Comparison of ENCODE assay signal across 22 mouse cellular contexts in genomic region chr3:124986515-124986914, GRCm38 (mm10).
DNase-seq lines count a peak whose midpoint lies in the region; ATAC-seq and TF ChIP-seq lines count a peak whose summit lies in the region.
"Had no signal": no experiment of that assay in that cellular context is flagged by ENCODE, and none has a peak within 500 bp of the region (broad histone marks: within the 10 kb centered on the region; RNA-seq: fewer than 3 reads in every experiment).

No protein-coding gene starts in this region.

- no peaks in the 10 kb centered on the region for H3K27me3 ChIP-seq in forebrain, embryonic 11.5 days (ENCODE audit: control insufficient read depth, insufficient read depth, low read length)
- H3K27me3 ChIP-seq in forebrain, embryonic 10.5 days (ENCODE audit: poor library complexity, severe bottlenecking), result no peaks in the 10 kb centered on the region
- no peaks in the 10 kb centered on the region for H3K27me3 ChIP-seq in hindbrain, embryonic 12.5 days
- H3K27me3 ChIP-seq in midbrain, embryonic 14.5 days (ENCODE audit: control insufficient read depth, insufficient read depth, low read length), result no peaks in the 10 kb centered on the region
- H3K27me3 ChIP-seq: CH12.LX; embryonic facial prominence, embryonic 15.5 days; heart, embryonic 15.5 days; limb, embryonic 13.5 days had no signal

- 37% methylated on average over 3 of the region's 3 CpGs for WGBS in forebrain, embryonic 11.5 days
- WGBS in forebrain, embryonic 10.5 days, result 55% methylated on average over 3 of the region's 3 CpGs
- WGBS in hindbrain, embryonic 12.5 days, result 22% methylated on average over 3 of the region's 3 CpGs
- WGBS in midbrain, embryonic 14.5 days, result 25% methylated on average over 3 of the region's 3 CpGs

- no peaks in the 10 kb centered on the region; the same call in 1 of the 2 replicates for H3K4me1 ChIP-seq in forebrain, embryonic 11.5 days (replicated peaks; ENCODE audit: control insufficient read depth, insufficient read depth, low read length)
- peaks cover 5% of the 10 kb centered on the region for H3K4me1 ChIP-seq in forebrain, embryonic 10.5 days
- H3K4me1 ChIP-seq in hindbrain, embryonic 12.5 days, result peaks cover 4% of the 10 kb centered on the region; the same call in 1 of the 2 replicates
- no peaks in the 10 kb centered on the region for H3K4me1 ChIP-seq in midbrain, embryonic 14.5 days (ENCODE audit: control insufficient read depth, insufficient read depth, low read length)
- H3K4me1 ChIP-seq: embryonic facial prominence, embryonic 15.5 days; heart, embryonic 15.5 days; limb, embryonic 13.5 days had no signal

- no peak for TF ChIP-seq POLR2A in brain, embryonic 14.5 days (IDR thresholded peaks at IDR 0.05; ENCODE audit: borderline replicate concordance, extremely low read depth, insufficient read depth, insufficient read length, poor library complexity, severe bottlenecking)

- no peak overlapping the region for H3K9ac ChIP-seq in forebrain, embryonic 11.5 days (ENCODE audit: low read length)
- H3K9ac ChIP-seq in hindbrain, embryonic 12.5 days, result no peak overlapping the region
- H3K9ac ChIP-seq in midbrain, embryonic 14.5 days (replicated peaks; ENCODE audit: low read length), result no peak overlapping the region
- H3K9ac ChIP-seq: embryonic facial prominence, embryonic 15.5 days; heart, embryonic 15.5 days; limb, embryonic 13.5 days; liver, embryonic 14.5 days had no signal

- TF ChIP-seq CTCF in brain, embryonic 14.5 days (IDR thresholded peaks at IDR 0.05; ENCODE audit: borderline replicate concordance, extremely low read depth, insufficient read depth, insufficient read length), result no peak

- DNase-seq in forebrain, embryonic 11.5 days (ENCODE audit: low spot score), result no peak
- DNase-seq in forebrain, embryonic 10.5 days (ENCODE audit: extremely low spot score, low spot score), result no peak
- peak; percentile 43 for DNase-seq in brain, embryonic 14.5 days (ENCODE audit: low read depth)
- DNase-seq in midbrain, embryonic 14.5 days, result peak; percentile 8
- no peak for DNase-seq in adrenal gland, postnatal 4 days (ENCODE audit: low spot score in 2 of 2)
- no peak for DNase-seq in urinary bladder, adult 18-20 months (ENCODE audit: low spot score in 2 of 2)
- DNase-seq: adrenal gland, adult 8-10 months; cerebellum, adult 11-12 months; cerebellum, postnatal 36 days; heart, adult 2 months; kidney, adult 2 months; kidney, postnatal 14 days; layer of hippocampus, adult 9-11 months had no signal

- ATAC-seq in forebrain, embryonic 11.5 days (replicated peaks; ENCODE audit: low FRiP score), result peak; percentile 76
- ATAC-seq in hindbrain, embryonic 12.5 days (ENCODE audit: low FRiP score), result peak; percentile 91
- ATAC-seq in midbrain, embryonic 14.5 days (ENCODE audit: low FRiP score, low TSS enrichment), result peak; percentile 68; the same call in 1 of the 2 replicates
- no peak for ATAC-seq in erythroid progenitor cell, adult 5-6 weeks (replicated peaks; ENCODE audit: low FRiP score, poor library complexity, severe bottlenecking)
- ATAC-seq: lung, postnatal 0 days had no signal

- no peak overlapping the region for H3K27ac ChIP-seq in forebrain, embryonic 11.5 days (ENCODE audit: low read depth, low read length)
- H3K27ac ChIP-seq in forebrain, embryonic 10.5 days, result no peak overlapping the region
- H3K27ac ChIP-seq in hindbrain, embryonic 12.5 days, result peak overlapping the region; percentile 35; the same call in 1 of the 2 replicates
- no peak overlapping the region for H3K27ac ChIP-seq in midbrain, embryonic 14.5 days (replicated peaks; ENCODE audit: low read depth, low read length)
- H3K27ac ChIP-seq: embryonic facial prominence, embryonic 15.5 days; heart, adult 2 months; heart, embryonic 15.5 days; limb, embryonic 13.5 days; liver, embryonic 14.5 days; stomach, postnatal 0 days had no signal

- H3K9me3 ChIP-seq in forebrain, embryonic 11.5 days (ENCODE audit: control insufficient read depth, low read length), result no peaks in the 10 kb centered on the region
- H3K9me3 ChIP-seq in forebrain, embryonic 10.5 days, result no peaks in the 10 kb centered on the region
- H3K9me3 ChIP-seq in hindbrain, embryonic 12.5 days (replicated peaks), result no peaks in the 10 kb centered on the region
- H3K9me3 ChIP-seq in midbrain, embryonic 14.5 days (ENCODE audit: control insufficient read depth, low read length), result no peaks in the 10 kb centered on the region
- H3K9me3 ChIP-seq: embryonic facial prominence, embryonic 15.5 days; heart, embryonic 15.5 days; limb, embryonic 13.5 days had no signal

- no peak overlapping the region for H3K4me3 ChIP-seq in forebrain, embryonic 11.5 days (ENCODE audit: low read depth, low read length)
- no peak overlapping the region for H3K4me3 ChIP-seq in forebrain, embryonic 10.5 days
- no peak overlapping the region for H3K4me3 ChIP-seq in hindbrain, embryonic 12.5 days
- H3K4me3 ChIP-seq in midbrain, embryonic 14.5 days (replicated peaks; ENCODE audit: low read depth, low read length), result no peak overlapping the region
- H3K4me3 ChIP-seq: embryonic facial prominence, embryonic 15.5 days; heart, adult 2 months; heart, embryonic 15.5 days; limb, embryonic 13.5 days had no signal

- no peaks in the 10 kb centered on the region for H3K36me3 ChIP-seq in forebrain, embryonic 11.5 days (ENCODE audit: control insufficient read depth, insufficient read depth, low read length)
- H3K36me3 ChIP-seq in forebrain, embryonic 10.5 days (replicated peaks), result no peaks in the 10 kb centered on the region
- no peaks in the 10 kb centered on the region for H3K36me3 ChIP-seq in hindbrain, embryonic 12.5 days
- no peaks in the 10 kb centered on the region for H3K36me3 ChIP-seq in midbrain, embryonic 14.5 days (ENCODE audit: control insufficient read depth, insufficient read depth, low read length)
- H3K36me3 ChIP-seq: embryonic facial prominence, embryonic 15.5 days; heart, embryonic 15.5 days; limb, embryonic 13.5 days had no signal

- H3K4me2 ChIP-seq in forebrain, embryonic 11.5 days (ENCODE audit: low read depth, low read length, severe bottlenecking), result no peak overlapping the region
- no peak overlapping the region for H3K4me2 ChIP-seq in hindbrain, embryonic 12.5 days (replicated peaks)
- no peak overlapping the region for H3K4me2 ChIP-seq in midbrain, embryonic 14.5 days (ENCODE audit: low read length)
- H3K4me2 ChIP-seq: embryonic facial prominence, embryonic 15.5 days; heart, embryonic 15.5 days; limb, embryonic 13.5 days had no signal

Comparison
In these comparisons a context has a peak if more than half of its experiments do, and no peak if none do; other contexts are left out.
1. DNase-seq: peak in brain, embryonic 14.5 days (single experiment) and midbrain, embryonic 14.5 days (single experiment); none in forebrain, embryonic 11.5 days (single experiment), forebrain, embryonic 10.5 days (single experiment), adrenal gland, postnatal 4 days (0 of 2) and urinary bladder, adult 18-20 months (0 of 2).